Mouse (Mus musculus) midbrain, embryonic 13.5 days (tissue): ENCODE results near the gene Gcnt1. TPM values are rescaled to one million over a fixed set of nuclear protein-coding genes. Genes with fewer than 3 reads are reported as not detected.

Experiments
- ATAC-seq: fragments of 200-750 bp; cut with Nextera tagmentation; 2 replicates; pipeline ENCODE4 v1.8.0; 2017; ENCODE audit warnings: mild to moderate bottlenecking, moderate TSS enrichment, moderate library complexity
- H3K27ac ChIP-seq: fragments of 300-500 bp; sonication (generic); 2 replicates; pipeline ENCODE4 v1.5.1; 2015; ENCODE audit warnings: inconsistent platforms, mild to moderate bottlenecking, moderate library complexity
- H3K27me3 ChIP-seq: fragments of 300-500 bp; sonication (generic); 2 replicates; pipeline ENCODE4 v1.6.1; 2015; ENCODE audit warnings: mild to moderate bottlenecking, inconsistent platforms
- H3K36me3 ChIP-seq: fragments of 300-500 bp; sonication (generic); 2 replicates; pipeline ENCODE4 v1.6.1; 2015; ENCODE audit warnings: mild to moderate bottlenecking, inconsistent platforms
- H3K4me1 ChIP-seq: fragments of 300-500 bp; sonication (generic); replicated peaks from 2 replicates; pipeline ENCODE4 v1.6.1; 2015; ENCODE audit warnings: inconsistent platforms
- H3K4me2 ChIP-seq: fragments of 300-500 bp; sonication (generic); replicated peaks from 2 replicates; pipeline ENCODE4 v1.6.1; 2015; ENCODE audit warnings: moderate library complexity, mild to moderate bottlenecking, inconsistent platforms
- H3K4me3 ChIP-seq: fragments of 300-500 bp; sonication (generic); replicated peaks from 2 replicates; pipeline ENCODE4 v1.5.1; 2015; ENCODE audit warnings: mild to moderate bottlenecking, inconsistent platforms
- H3K9ac ChIP-seq: fragments of 300-500 bp; sonication (generic); replicated peaks from 2 replicates; pipeline ENCODE4 v1.6.1; 2015; ENCODE audit warnings: mild to moderate bottlenecking, inconsistent platforms
- H3K9me3 ChIP-seq: fragments of 300-500 bp; sonication (generic); 2 replicates; pipeline ENCODE4 v1.6.1; 2016; ENCODE audit warnings: mild to moderate bottlenecking, inconsistent platforms
- WGBS: fragments of 180-500 bp; shearing (Covaris S2); methylation state at CpG from one replicate; pipeline ENCODE4 v1.1.7; 2015; 5-methylcytosine and 5-hydroxymethylcytosine counted together
- polyA plus RNA-seq: library from polyadenylated mRNA; unstranded; fragments of >200 nt; fragmentation: Nextera tagmentation; extraction: Ambion mirVana; gene quantifications from 2 replicates; pipeline ENCODE4 v1.2.1, GENCODE M21; 2015

Gcnt1 gene
- polyA plus RNA-seq, 1 experiment from 2014 or later: 0.52 TPM

DNA sequence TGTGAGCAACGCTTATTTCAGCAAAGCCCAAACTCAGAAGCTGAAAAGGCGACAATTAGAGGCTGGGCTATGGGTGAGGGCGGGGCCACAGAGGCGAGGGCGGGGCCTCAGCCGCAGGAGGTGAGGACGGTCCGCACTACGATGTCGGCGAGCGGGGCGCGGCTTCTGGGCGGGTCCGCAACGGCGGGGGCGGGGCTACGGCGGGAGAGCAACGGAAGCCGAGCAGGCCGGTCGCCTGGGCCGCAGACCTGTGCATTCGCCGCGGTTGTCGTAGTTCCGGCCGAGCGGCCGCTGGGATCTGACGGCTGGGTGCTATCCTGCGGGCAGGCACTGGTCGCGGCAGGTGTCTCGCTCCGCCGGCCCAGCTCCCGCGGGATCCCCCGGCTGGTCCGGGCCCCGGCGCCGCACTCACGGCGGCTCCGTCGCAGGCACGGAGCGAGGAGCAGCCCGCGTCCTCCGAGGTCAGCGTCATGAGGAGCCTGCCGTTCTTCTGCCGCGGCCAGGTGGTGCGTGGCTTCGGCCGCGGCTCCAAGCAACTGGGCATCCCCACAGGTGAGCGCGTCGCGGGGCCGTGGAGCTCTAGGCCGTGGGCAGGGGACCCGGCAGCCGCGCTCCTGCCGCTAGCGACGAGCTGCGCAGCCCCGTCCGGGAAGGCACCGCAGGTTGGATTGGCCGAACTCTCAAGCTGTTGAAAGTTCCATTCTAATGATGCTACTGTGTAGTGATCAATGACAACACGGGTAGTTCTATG, 21.4 kb upstream of the Gcnt1 start, which contains the start of gene Rfk:
Gene Rfk, plus strand, starts transcription at position 203 of the 751 bp plus-strand sequence.
- Histone ChIP-seq H3K9me3 (no peaks in the 10 kb centered on the region), H3K9ac (peak within 1 kb of the TSS; percentile 88), H3K27me3 (peaks cover 23% of the 10 kb centered on the region), H3K4me1 (peaks cover 9% of the 10 kb centered on the region), H3K36me3 (peaks cover 12% of the 10 kb centered on the region), H3K4me3 (peak within 1 kb of the TSS; percentile 88), H3K4me2 (peak within 1 kb of the TSS; percentile 65), H3K27ac (peak within 1 kb of the TSS; percentile 65)
- under 1% methylated on average over 83 of the region's 83 CpGs for WGBS
- ATAC-seq: peak; percentile 98

- no peak for ATAC-seq
- Histone ChIP-seq H3K36me3 (0 out of 2 replicates have a peak, but pooled peaks cover under 1% of the 10 kb centered on the region), H3K27ac (no peak overlapping the region), H3K4me1 (peaks cover 9% of the 10 kb centered on the region), H3K4me2 (no peak overlapping the region), H3K9ac (no peak overlapping the region), H3K27me3 (peaks cover 23% of the 10 kb centered on the region), H3K4me3 (no peak overlapping the region), H3K9me3 (no peaks in the 10 kb centered on the region)
- WGBS: 18% methylated on average over 3 of the region's 3 CpGs
Observed at GRCm38 (mm10) chr19:17392866-17393265, 20.2 kb upstream of the Gcnt1 start.

DNA sequence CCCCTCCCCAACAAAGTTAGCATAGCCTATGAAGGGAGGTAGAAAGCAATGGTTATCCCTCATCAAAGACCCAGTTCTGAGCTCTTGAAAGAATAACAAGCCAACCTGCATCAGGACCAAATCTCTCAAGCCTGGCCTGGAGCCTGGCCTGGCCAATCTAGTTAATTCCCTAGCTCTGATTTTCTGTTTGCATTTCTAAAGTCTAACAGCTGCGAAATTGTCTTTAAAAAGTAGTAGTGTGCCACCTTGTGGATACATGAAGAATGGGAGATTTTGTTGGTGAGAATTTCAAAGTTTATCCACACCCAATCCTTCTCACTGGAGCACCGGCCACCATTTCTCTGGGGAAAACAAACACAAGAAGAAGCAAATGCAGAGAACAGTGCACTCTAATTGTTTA, 15.8 kb upstream of the Gcnt1 start:
- WGBS: 17% methylated on average over 2 of the region's 2 CpGs
- no peak overlapping the region for H3K4me2 ChIP-seq
- no peaks in the 10 kb centered on the region for H3K9me3 ChIP-seq
- H3K27me3 ChIP-seq: peaks cover 23% of the 10 kb centered on the region
- no peak overlapping the region for H3K27ac ChIP-seq
- no peaks in the 10 kb centered on the region for H3K36me3 ChIP-seq
- H3K4me3 ChIP-seq: no peak overlapping the region
- H3K4me1 ChIP-seq: no peaks in the 10 kb centered on the region
- no peak overlapping the region for H3K9ac ChIP-seq
- ATAC-seq: peak; percentile 59; the same call in 1 of the 2 replicates

DNA sequence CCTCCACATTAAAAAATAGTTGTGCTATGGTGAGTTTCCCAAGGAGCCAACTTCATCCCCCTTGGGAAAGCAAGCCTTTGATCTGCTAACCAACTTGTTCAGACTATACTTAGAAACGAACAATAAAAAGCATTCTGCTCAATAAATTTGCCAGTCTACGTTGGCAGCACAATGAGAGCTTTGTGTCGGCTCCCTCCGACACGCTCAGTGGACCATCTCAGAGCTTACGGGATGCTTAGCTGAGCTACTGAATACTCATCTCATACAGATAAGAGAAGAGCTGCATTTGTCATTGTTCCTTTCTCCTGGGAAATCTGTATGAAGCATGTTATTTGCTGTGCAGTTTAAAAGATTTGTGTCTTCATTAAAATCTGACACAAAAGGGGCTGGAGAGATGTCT, 13.8 kb upstream of the Gcnt1 start:
- H3K36me3 ChIP-seq: no peaks in the 10 kb centered on the region
- no peak overlapping the region for H3K4me2 ChIP-seq
- no peak overlapping the region for H3K9ac ChIP-seq
- H3K27ac ChIP-seq: no peak overlapping the region
- H3K4me1 ChIP-seq: no peaks in the 10 kb centered on the region
- ATAC-seq: peak; percentile 37; the same call in 1 of the 2 replicates
- WGBS: 9% methylated on average over 6 of the region's 6 CpGs
- no peak overlapping the region for H3K4me3 ChIP-seq
- no peaks in the 10 kb centered on the region for H3K9me3 ChIP-seq
- peaks cover 12% of the 10 kb centered on the region; the same call in 1 of the 2 replicates for H3K27me3 ChIP-seq

DNA sequence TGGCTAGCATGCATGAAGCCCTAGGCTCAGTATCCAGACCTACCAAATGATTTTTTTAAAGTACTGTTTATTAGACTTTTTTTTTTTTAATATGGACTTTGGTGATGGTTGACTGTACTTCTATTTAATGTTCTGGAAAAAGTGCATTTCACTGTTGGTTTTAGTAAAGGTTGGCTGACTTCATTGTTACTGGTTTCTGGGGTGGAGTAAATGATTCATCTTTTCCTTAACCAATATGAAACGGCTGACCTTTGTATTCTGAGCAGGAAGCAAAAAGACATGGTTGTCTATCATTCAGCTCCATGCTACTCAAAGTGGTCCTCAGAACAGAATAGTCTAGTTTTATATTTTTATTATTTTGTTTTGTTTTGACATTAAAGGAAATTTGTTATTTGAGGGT, 12.8 kb upstream of the Gcnt1 start:
- Histone ChIP-seq H3K27ac (no peak overlapping the region), H3K4me1 (no peaks in the 10 kb centered on the region), H3K9ac (no peak overlapping the region), H3K27me3 (0 out of 2 replicates have a peak, but pooled peaks cover 8% of the 10 kb centered on the region), H3K36me3 (no peaks in the 10 kb centered on the region), H3K9me3 (no peaks in the 10 kb centered on the region), H3K4me3 (no peak overlapping the region), H3K4me2 (no peak overlapping the region)
- no peak for ATAC-seq
- 38% methylated on average over 1 of the region's 1 CpGs for WGBS

- 96% methylated on average over 4 of the region's 4 CpGs for WGBS
- no peak overlapping the region for H3K4me2 ChIP-seq
- H3K9me3 ChIP-seq: no peaks in the 10 kb centered on the region
- no peak overlapping the region for H3K9ac ChIP-seq
- H3K27me3 ChIP-seq: 0 out of 2 replicates have a peak, but pooled peaks cover 8% of the 10 kb centered on the region
- H3K4me1 ChIP-seq: no peaks in the 10 kb centered on the region
- no peaks in the 10 kb centered on the region for H3K36me3 ChIP-seq
- ATAC-seq: no peak
- no peak overlapping the region for H3K4me3 ChIP-seq
- H3K27ac ChIP-seq: no peak overlapping the region
Observed at GRCm38 (mm10) chr19:17385022-17385421, 12.4 kb upstream of the Gcnt1 start.

GRCm38 (mm10) chr19:17382807-17383397, 10.3 kb upstream of the Gcnt1 start:
- no peaks in the 10 kb centered on the region for H3K4me1 ChIP-seq
- no peaks in the 10 kb centered on the region for H3K9me3 ChIP-seq
- no peak overlapping the region for H3K4me2 ChIP-seq
- 87% methylated on average over 6 of the region's 6 CpGs for WGBS
- no peak overlapping the region for H3K27ac ChIP-seq
- H3K36me3 ChIP-seq: no peaks in the 10 kb centered on the region
- no peak overlapping the region for H3K4me3 ChIP-seq
- ATAC-seq: no peak
- H3K27me3 ChIP-seq: 0 out of 2 replicates have a peak, but pooled peaks cover 6% of the 10 kb centered on the region
- no peak overlapping the region for H3K9ac ChIP-seq

DNA sequence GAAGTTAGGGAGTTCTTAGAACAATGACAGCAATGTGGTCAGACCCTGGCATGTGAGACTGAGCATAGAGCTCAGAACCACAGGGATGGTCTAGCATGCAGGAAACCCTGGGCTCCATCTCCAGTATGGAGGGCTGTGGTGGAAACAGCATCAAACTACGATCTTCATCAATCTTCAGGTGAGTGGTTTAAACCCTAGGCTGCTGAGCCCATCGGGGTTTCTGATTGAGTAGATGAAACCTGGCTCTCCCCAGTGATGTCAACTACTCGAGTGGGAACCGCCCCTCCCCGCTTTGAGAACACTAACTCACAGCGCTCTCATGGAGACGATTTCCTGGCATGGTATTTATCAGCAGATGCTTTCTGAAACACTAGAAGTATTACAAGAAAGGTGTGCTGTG, 7.9 kb upstream of the Gcnt1 start:
- Histone ChIP-seq H3K27me3 (0 out of 2 replicates have a peak, but pooled peaks cover 6% of the 10 kb centered on the region), H3K9ac (no peak overlapping the region), H3K4me1 (no peaks in the 10 kb centered on the region), H3K27ac (no peak overlapping the region), H3K36me3 (no peaks in the 10 kb centered on the region), H3K9me3 (no peaks in the 10 kb centered on the region), H3K4me2 (no peak overlapping the region), H3K4me3 (no peak overlapping the region)
- ATAC-seq: no peak
- WGBS: 84% methylated on average over 7 of the region's 7 CpGs

DNA sequence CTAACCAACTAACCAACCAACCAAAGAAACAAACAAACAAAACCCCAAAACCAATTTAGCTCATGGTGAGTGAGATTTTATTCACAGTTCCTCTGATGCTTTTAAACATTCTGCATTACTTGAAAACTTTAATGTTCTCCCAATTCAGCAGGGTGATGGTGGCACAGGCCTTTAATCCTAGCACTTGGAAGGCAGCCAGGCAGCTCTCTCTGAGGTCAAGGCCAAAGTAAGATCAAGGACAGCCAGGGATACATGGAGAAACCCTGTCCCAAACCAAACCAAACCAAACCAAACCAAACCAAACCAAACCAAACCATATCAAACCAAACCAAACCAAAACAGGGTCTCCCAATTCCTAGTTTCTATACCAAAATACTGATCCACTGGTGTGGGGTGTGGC, 6.2 kb upstream of the Gcnt1 start:
- ATAC-seq: no peak
- no peak overlapping the region for H3K4me2 ChIP-seq
- 0 out of 2 replicates have a peak, but pooled peaks cover 6% of the 10 kb centered on the region for H3K27me3 ChIP-seq
- no peak overlapping the region for H3K27ac ChIP-seq
- no peaks in the 10 kb centered on the region for H3K9me3 ChIP-seq
- no peaks in the 10 kb centered on the region for H3K36me3 ChIP-seq
- no peak overlapping the region for H3K4me3 ChIP-seq
- no peaks in the 10 kb centered on the region for H3K4me1 ChIP-seq
- H3K9ac ChIP-seq: no peak overlapping the region

- no peaks in the 10 kb centered on the region for H3K4me1 ChIP-seq
- no peak overlapping the region for H3K27ac ChIP-seq
- H3K36me3 ChIP-seq: no peaks in the 10 kb centered on the region
- no peak overlapping the region for H3K4me3 ChIP-seq
- ATAC-seq: no peak
- no peak overlapping the region for H3K4me2 ChIP-seq
- no peaks in the 10 kb centered on the region for H3K9me3 ChIP-seq
- no peaks in the 10 kb centered on the region for H3K27me3 ChIP-seq
- no peak overlapping the region for H3K9ac ChIP-seq
- 54% methylated on average over 7 of the region's 7 CpGs for WGBS
Observed at GRCm38 (mm10) chr19:17369581-17369980, 3.1 kb downstream of the Gcnt1 start.

- H3K9me3 ChIP-seq: no peaks in the 10 kb centered on the region
Observed at GRCm38 (mm10) chr19:17368557-17368956, 4.1 kb downstream of the Gcnt1 start.

DNA sequence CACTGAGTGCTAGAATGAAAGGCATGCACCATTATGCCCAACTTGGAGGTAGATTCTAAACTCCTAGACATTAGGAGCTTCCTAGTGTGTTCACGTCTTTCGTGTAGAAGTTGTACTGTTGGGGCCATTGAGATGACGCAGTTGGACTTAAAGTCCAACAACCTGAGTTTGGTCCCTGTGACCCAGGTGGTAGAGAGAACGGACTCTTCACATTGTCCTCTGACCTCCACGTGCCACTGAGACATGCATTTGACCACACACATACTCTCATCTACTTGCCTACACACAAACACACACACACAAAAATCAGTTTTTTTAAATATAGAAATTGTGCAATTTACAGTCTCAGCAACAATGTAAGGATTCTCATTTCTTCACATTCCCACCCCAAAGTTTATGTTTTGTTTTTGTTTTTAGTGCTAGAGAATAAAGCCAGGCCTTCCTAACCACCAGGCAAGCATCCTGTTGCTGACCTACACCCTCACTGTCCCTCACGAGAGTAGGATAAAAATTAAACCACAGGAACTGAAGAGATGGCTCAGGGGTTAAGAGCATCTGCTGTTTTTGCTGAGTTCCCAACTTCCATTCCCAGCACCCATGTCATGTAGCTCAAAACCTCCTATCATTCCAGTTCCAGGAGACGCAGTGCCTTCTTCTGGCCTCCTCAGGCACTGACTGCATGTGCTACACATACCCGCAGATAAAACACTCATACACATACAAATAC, 6.1 kb downstream of the Gcnt1 start:
- no peaks in the 10 kb centered on the region for H3K4me1 ChIP-seq
- H3K4me2 ChIP-seq: no peak overlapping the region
- no peak overlapping the region for H3K4me3 ChIP-seq
- ATAC-seq: no peak
- WGBS: 95% methylated on average over 8 of the region's 8 CpGs
- H3K27ac ChIP-seq: no peak overlapping the region
- no peaks in the 10 kb centered on the region for H3K9me3 ChIP-seq
- H3K36me3 ChIP-seq: no peaks in the 10 kb centered on the region
- H3K9ac ChIP-seq: no peak overlapping the region
- H3K27me3 ChIP-seq: no peaks in the 10 kb centered on the region

More at GRCm38 (mm10) chr19:17368557-17368956, 4.1 kb downstream of the Gcnt1 start:
- Histone ChIP-seq H3K4me2 (no peak overlapping the region), H3K36me3 (no peaks in the 10 kb centered on the region), H3K9ac (no peak overlapping the region), H3K27me3 (no peaks in the 10 kb centered on the region), H3K27ac (no peak overlapping the region), H3K4me3 (no peak overlapping the region), H3K4me1 (no peaks in the 10 kb centered on the region)
- ATAC-seq: no peak
- WGBS: 92% methylated on average over 9 of the region's 9 CpGs
